Mouse (Mus musculus) hindbrain, embryonic 10.5 days (tissue): ENCODE measurements at regions not wholly inside any gene's neighbourhood (a gene's known extent, or its start where the extent isn't known, plus 50 kb on each side); places are given as distances from the start of the nearest gene placed in this dataset.

Experiments used
- DNase-seq: peaks from one replicate; pipeline ENCODE4 v3.0.0-alpha.2; 2017; ENCODE audit warnings: low spot score
- H3K27ac ChIP-seq: fragments of 300-500 bp; sonication (generic); 2 replicates; pipeline ENCODE4 v1.5.1; 2016; ENCODE audit warnings: mild to moderate bottlenecking, moderate library complexity
- H3K27me3 ChIP-seq: fragments of 300-500 bp; sonication (generic); 2 replicates; pipeline ENCODE4 v1.6.1; 2016; ENCODE audit warnings: mild to moderate bottlenecking; ENCODE audit not compliant: poor library complexity, insufficient read depth, severe bottlenecking
- H3K36me3 ChIP-seq: fragments of 300-500 bp; sonication (generic); 2 replicates; pipeline ENCODE4 v1.6.1; 2016; ENCODE audit warnings: mild to moderate bottlenecking, moderate library complexity
- H3K4me1 ChIP-seq: fragments of 300-500 bp; sonication (generic); replicated peaks from 2 replicates; pipeline ENCODE4 v1.6.1; 2016; ENCODE audit warnings: mild to moderate bottlenecking
- H3K4me3 ChIP-seq: fragments of 300-500 bp; sonication (generic); 2 replicates; pipeline ENCODE4 v1.5.1; 2016; ENCODE audit warnings: mild to moderate bottlenecking, moderate library complexity
- H3K9me3 ChIP-seq: fragments of 300-500 bp; sonication (generic); 2 replicates; pipeline ENCODE4 v1.6.1; 2016; ENCODE audit warnings: mild to moderate bottlenecking, moderate library complexity
- WGBS: fragments of 180-500 bp; shearing (Covaris S2); methylation state at CpG from one replicate; pipeline ENCODE4 v1.1.7; 2016; 5-methylcytosine and 5-hydroxymethylcytosine counted together

DNA sequence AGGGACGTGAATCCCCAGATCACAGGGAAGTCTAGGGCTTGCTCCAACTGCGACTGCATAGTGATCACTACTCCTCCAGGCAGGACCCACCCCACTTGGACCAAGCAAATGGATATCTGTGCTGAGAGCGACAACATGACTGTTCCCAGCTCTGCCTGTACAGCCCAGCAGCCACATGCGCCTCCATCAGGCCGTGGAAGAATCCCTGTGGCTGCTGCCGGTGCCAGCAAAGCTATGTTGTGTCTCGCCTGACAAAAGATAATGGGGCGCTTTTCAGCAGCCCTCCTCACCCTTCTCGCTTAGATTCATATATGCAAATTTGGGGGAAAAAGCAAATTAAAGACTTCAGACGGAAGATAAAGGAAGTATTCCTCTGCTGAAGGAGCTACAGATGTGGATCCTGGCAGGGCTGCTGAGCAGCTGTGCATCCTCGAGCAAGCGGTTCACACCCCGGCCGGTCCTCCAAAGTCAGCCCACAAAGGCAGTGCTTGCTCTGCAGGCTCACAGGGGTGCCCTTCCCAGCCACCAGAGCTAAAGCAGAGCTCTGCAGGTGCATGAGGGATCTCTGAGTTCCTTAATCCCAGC is 418.5 kb downstream of the Ajap1 start:
- H3K27ac ChIP-seq = no peak overlapping the region

DNA sequence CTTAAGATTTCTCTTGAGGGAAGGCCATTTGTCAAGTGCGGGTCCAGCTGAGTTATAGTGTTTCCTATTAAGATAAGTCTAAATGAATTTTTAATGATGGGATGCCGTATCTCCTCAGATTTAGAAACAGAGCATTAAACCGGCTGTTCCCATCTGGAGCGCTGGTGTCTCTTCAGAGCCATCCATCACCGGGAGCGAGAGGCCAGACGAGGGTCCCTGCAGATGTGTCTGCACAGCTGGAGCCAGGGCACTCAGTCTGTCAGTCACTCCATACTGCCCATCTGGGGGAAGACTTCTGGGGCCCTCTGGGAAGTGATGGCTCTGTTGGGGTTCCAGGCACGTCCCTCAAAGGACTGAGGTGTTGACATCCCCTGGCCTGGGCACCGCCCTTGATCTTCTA is 419.2 kb downstream of the Ajap1 start:
- Histone ChIP-seq H3K36me3 (no peaks in the 10 kb centered on the region), H3K9me3 (no peaks in the 10 kb centered on the region), H3K4me1 (peaks cover 2% of the 10 kb centered on the region; the same call in 1 of the 2 replicates), H3K4me3 (no peak overlapping the region), H3K27ac (0 out of 2 replicates have a peak overlapping the region, but pooled peaks have one; percentile 37), H3K27me3 (no peaks in the 10 kb centered on the region)
- no peak for DNase-seq
- 73% methylated on average over 9 of the region's 9 CpGs for WGBS

More for the DNA sequence above, 418.5 kb downstream of the Ajap1 start:
- peaks cover 2% of the 10 kb centered on the region; the same call in 1 of the 2 replicates for H3K4me1 ChIP-seq
- no peaks in the 10 kb centered on the region for H3K9me3 ChIP-seq
- 72% methylated on average over 14 of the region's 14 CpGs for WGBS
- H3K36me3 ChIP-seq = no peaks in the 10 kb centered on the region
- H3K4me3 ChIP-seq = no peak overlapping the region
- DNase-seq = no peak
- no peaks in the 10 kb centered on the region for H3K27me3 ChIP-seq

DNA sequence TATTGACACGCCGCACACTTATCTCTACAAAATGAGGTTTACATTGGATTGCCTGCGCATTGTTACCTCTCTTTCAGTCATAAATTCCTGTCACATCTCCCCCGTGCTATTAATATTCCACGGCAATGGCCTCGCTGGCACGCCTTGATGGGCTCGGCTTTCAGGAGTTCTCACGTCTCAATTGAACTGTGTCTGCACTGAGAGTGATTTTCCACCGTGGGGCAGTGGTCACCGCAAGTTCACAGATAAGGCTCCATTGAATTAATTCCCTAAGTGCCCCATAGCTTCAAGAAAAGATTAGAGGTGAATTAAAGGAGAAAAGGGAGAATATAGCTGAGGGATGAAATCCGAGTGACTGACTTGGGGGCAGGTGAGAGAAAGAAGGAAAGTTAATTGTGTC is 424.5 kb downstream of the Ajap1 start:
- no peak for DNase-seq
- H3K9me3 ChIP-seq = no peaks in the 10 kb centered on the region
- H3K27ac ChIP-seq = no peak overlapping the region
- WGBS = 86% methylated on average over 12 of the region's 12 CpGs
- H3K4me1 ChIP-seq = peaks cover 10% of the 10 kb centered on the region; the same call in 1 of the 2 replicates
- H3K4me3 ChIP-seq = no peak overlapping the region
- H3K36me3 ChIP-seq = no peaks in the 10 kb centered on the region
- H3K27me3 ChIP-seq = no peaks in the 10 kb centered on the region

DNA sequence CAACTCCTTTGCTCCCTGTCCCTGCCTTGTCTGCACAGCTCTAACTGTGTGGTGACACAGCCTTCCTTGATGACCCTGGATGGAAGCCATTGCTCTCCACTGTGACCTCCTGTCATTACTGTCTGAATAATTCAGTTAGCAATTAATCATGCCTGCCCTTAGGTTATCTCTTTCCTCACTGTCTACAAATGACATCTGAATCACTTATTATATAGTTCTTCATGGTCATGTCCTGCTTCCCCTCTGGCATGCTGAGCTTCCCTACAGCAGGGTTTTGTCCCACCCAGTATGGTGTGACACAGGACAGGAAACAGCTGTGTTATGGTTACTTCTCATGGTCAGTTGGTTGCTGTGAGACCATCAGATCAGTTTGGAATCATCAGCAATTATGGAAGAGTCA is 458.9 kb downstream of the Ajap1 start:
- H3K4me1 ChIP-seq = peaks cover 3% of the 10 kb centered on the region
- H3K36me3 ChIP-seq = no peaks in the 10 kb centered on the region
- H3K27me3 ChIP-seq = no peaks in the 10 kb centered on the region
- H3K9me3 ChIP-seq = no peaks in the 10 kb centered on the region
- no peak for DNase-seq
- no peak overlapping the region for H3K4me3 ChIP-seq
- no peak overlapping the region for H3K27ac ChIP-seq

DNA sequence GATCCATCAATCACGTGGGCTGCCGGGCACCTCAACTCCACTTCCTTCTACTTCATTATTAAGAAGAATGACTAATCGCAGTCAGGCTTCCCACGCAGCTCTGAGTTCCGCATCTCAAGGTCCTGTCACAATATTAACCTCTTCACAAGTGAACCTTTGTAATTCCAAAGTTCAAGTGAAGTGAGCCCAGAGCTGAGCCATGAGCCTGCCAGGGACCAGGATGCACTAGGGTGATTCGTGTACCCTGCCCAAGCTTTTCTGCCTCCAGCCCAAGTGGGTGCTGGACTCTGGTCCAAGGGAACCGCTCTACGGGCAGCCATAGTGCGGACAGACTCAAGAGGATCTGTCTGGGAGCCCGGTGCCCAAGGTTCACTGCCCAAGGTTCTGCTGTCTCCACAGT is 463.4 kb downstream of the Ajap1 start:
- 88% methylated on average over 10 of the region's 10 CpGs for WGBS
- Histone ChIP-seq H3K27me3 (no peaks in the 10 kb centered on the region), H3K27ac (0 out of 2 replicates have a peak overlapping the region, but pooled peaks have one; percentile 40), H3K36me3 (no peaks in the 10 kb centered on the region), H3K9me3 (no peaks in the 10 kb centered on the region), H3K4me3 (no peak overlapping the region), H3K4me1 (peaks cover 9% of the 10 kb centered on the region)
- no peak for DNase-seq

DNA sequence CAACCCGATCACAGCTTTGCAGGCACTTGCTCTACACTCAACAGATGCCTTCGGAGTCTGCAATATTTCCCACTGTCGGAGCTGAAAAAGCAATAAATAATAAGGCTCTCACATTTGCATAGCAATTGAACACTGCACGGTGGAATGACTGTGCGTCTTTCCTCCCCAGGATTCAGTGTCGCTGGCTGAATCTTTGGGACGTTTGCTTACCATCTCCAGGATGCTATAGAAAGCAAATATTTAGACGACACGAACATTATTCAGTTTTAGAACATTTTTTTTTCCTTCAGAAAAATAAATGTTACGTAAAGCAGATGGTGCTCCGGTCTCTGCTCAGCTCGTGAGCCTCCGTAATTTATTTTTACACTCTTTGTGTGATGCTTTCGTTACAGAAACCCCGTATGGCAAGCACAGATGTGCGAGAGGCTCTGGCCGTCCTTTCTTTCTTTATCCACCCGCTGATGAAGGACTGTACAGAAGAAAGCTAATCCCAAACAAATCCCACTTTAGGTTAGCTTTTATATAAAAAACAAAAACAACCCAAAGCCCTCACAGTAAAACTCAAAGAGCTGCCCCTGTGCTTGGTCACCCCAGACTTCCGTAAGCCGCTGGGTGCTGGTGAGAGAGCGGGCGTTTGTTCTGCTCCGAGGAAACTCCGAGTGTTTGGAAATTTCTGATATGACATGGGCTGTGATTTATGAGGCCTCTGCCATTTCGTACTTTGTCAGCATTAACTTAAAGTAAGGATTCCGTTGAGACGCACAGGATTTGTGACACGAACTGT is 464.3 kb downstream of the Ajap1 start:
- Histone ChIP-seq H3K4me3 (no peak overlapping the region), H3K27me3 (no peaks in the 10 kb centered on the region), H3K9me3 (no peaks in the 10 kb centered on the region), H3K27ac (no peak overlapping the region), H3K36me3 (no peaks in the 10 kb centered on the region), H3K4me1 (peaks cover 9% of the 10 kb centered on the region)
- 81% methylated on average over 28 of the region's 28 CpGs for WGBS
- no peak for DNase-seq

DNA sequence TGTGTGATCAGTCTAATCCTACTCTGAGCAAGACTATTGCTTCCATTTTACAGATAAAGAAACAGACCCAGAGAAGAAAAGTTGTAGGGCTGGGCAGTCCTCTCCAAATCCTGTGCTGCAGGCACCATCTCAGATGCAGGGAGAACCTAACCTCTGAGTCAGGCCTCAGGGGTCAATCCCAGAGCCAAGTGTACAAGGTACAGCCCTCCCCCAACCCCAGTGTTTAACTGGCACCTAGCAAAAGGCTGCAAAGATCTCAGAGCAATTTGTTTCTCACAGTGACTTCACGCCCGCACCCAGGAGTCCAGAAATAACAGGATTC is 464.8 kb downstream of the Ajap1 start:
- Histone ChIP-seq H3K4me1 (peaks cover 9% of the 10 kb centered on the region), H3K27me3 (no peaks in the 10 kb centered on the region), H3K36me3 (no peaks in the 10 kb centered on the region), H3K4me3 (no peak overlapping the region), H3K27ac (no peak overlapping the region), H3K9me3 (no peaks in the 10 kb centered on the region)
- no peak for DNase-seq
- 87% methylated on average over 2 of the region's 2 CpGs for WGBS

DNA sequence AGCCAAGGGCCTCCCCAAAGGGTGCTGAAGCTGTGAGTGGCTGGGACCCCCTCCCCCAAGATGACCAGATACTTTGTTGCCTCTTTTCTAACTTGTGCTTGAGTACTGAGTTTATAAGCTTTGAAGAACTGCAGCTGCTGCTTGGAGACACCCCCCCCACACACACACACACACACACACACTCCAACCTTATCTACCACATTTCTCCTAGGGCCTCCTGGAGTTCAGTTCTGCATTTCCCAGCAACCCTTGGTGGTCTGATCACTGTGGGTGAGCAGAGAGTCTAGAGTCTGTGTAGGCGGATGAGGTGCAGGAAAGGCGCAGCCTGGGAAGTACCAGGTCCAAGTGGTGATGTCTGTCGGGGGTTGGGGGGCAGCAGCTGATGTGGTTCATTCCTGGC is 479.3 kb downstream of the Ajap1 start:
- H3K27ac ChIP-seq = no peak overlapping the region
- peaks cover 5% of the 10 kb centered on the region; the same call in 1 of the 2 replicates for H3K9me3 ChIP-seq
- 80% methylated on average over 3 of the region's 3 CpGs for WGBS
- peaks cover 14% of the 10 kb centered on the region for H3K4me1 ChIP-seq
- DNase-seq = no peak
- H3K36me3 ChIP-seq = no peaks in the 10 kb centered on the region
- H3K4me3 ChIP-seq = no peak overlapping the region
- no peaks in the 10 kb centered on the region for H3K27me3 ChIP-seq

DNA sequence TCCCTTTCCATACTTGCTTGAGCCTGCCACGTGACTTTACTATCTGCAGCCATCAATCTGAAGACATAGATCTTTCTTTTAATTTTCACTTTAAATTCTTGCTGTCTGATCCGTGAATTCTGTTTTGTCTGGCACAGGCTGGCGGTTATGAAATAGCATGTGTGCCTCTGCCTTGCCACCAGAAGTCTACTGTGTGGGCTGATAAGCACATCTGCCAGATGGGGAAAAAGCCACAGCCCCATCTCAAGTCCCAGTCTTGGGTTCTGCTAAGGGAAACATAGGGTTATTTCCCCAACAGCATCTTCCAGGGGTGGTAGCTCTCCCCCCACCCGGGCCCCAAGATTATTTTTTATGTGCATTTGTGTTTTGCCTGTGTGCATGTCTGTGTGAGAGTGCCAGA is 480.1 kb downstream of the Ajap1 start:
- WGBS = 92% methylated on average over 4 of the region's 4 CpGs
- Histone ChIP-seq H3K4me1 (peaks cover 14% of the 10 kb centered on the region), H3K9me3 (peaks cover 5% of the 10 kb centered on the region; the same call in 1 of the 2 replicates), H3K27me3 (no peaks in the 10 kb centered on the region), H3K4me3 (no peak overlapping the region), H3K36me3 (no peaks in the 10 kb centered on the region), H3K27ac (no peak overlapping the region)
- DNase-seq = no peak

DNA sequence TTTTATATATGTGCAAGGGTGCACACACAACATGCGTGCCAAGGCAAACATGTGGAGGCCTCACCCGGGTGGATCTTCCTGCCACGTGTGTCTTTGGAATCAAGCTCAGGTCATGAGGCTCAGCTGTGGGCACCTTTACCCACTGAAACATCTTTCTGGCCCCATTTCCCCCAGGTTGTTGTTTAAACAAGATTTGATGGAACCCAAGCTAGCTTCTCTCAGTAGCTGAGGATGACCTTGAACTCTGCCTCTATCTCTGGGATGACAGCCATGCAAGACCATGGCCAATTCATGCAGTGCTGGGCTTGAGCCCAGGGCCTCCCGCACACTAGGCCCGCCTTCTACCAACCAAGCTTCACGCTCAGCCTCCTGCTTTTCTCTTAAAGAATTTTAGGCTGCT is 480.9 kb downstream of the Ajap1 start:
- Histone ChIP-seq H3K36me3 (no peaks in the 10 kb centered on the region), H3K9me3 (peaks cover 5% of the 10 kb centered on the region; the same call in 1 of the 2 replicates), H3K4me1 (peaks cover 14% of the 10 kb centered on the region), H3K27me3 (0 out of 2 replicates have a peak, but pooled peaks cover 5% of the 10 kb centered on the region), H3K27ac (no peak overlapping the region), H3K4me3 (no peak overlapping the region)
- DNase-seq = no peak
- 88% methylated on average over 6 of the region's 6 CpGs for WGBS

DNA sequence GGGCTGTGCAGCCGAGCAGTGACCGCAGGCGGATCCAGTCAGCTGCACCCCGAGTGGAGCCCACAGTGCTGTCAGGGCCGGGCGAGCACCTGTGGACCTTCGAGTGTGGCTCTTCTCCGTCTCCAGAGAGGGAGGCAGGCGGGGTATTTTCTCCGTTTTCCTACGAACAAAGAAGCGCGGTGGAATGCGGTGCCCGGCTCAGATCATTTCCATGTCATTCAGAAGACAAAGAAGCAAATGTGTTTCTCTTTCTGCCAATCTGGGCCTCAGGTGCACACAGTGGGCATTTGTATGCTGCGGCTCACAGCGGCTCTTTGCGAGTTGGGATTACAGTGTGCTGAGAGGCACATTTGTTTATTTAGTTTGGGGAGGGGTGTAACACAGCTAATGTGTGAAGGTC is 483.1 kb downstream of the Ajap1 start:
- H3K36me3 ChIP-seq = no peaks in the 10 kb centered on the region
- peak; percentile 19 for DNase-seq
- H3K27me3 ChIP-seq = 0 out of 2 replicates have a peak, but pooled peaks cover 5% of the 10 kb centered on the region
- peaks cover 21% of the 10 kb centered on the region for H3K4me1 ChIP-seq
- H3K27ac ChIP-seq = 0 out of 2 replicates have a peak overlapping the region, but pooled peaks have one; percentile 3
- no peaks in the 10 kb centered on the region for H3K9me3 ChIP-seq
- H3K4me3 ChIP-seq = no peak overlapping the region
- WGBS = 52% methylated on average over 18 of the region's 18 CpGs

DNA sequence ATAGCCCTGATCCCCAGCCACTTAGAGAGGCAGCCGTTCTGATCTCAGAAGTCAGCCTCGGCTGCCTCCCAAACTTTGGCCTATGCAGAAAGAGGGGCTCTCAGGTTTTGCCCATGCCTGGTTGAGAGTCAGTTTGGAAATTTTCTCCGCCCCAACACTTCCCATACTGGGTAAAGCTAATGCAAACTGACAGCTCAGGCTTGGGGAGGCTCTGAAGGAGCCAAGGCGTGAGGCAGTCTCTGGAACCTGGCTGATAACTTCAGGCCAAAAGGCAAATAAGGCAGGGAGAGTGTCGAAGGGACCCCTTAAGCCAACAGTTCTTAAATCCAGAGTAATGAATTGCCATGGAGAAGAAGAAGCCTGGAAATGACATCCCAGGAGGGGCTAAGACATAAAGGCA is 485.4 kb downstream of the Ajap1 start:
- WGBS = 87% methylated on average over 5 of the region's 5 CpGs
- Histone ChIP-seq H3K36me3 (no peaks in the 10 kb centered on the region), H3K27me3 (0 out of 2 replicates have a peak, but pooled peaks cover 8% of the 10 kb centered on the region), H3K9me3 (no peaks in the 10 kb centered on the region), H3K27ac (0 out of 2 replicates have a peak overlapping the region, but pooled peaks have one; percentile 12), H3K4me3 (no peak overlapping the region), H3K4me1 (peaks cover 21% of the 10 kb centered on the region)
- no peak for DNase-seq

DNA sequence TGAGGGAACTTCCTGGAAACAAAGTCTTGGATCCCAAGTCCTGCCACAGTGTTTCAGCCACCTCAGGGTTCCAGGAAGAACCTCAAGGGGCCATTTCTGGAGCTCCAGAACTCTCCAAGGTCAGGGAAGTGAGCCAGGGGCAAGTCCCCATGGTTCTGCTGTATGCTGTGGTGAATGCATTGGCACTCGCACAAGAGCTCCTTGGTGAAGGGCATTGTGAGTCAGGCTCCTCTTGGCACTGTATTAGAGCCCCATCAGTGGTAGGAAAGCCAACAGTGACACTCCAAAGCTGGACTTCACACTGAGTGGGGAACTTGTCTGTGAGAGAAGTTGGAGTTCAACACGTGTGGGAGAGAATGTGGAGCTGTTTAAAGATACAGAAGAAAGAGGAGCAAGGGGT is 486.0 kb downstream of the Ajap1 start:
- Histone ChIP-seq H3K4me1 (peaks cover 21% of the 10 kb centered on the region), H3K9me3 (no peaks in the 10 kb centered on the region)
- 82% methylated on average over 2 of the region's 2 CpGs for WGBS

More for the DNA sequence above, 486.0 kb downstream of the Ajap1 start:
- Histone ChIP-seq H3K4me3 (no peak overlapping the region), H3K36me3 (no peaks in the 10 kb centered on the region), H3K27me3 (peaks cover 13% of the 10 kb centered on the region; the same call in 1 of the 2 replicates), H3K27ac (no peak overlapping the region)
- no peak for DNase-seq
